Mouse (Mus musculus): ENCODE results near the gene Lrrc8b.

Gene Lrrc8b
- long read RNA-seq, experiment 1, full-length matches to known transcripts = 1 of 10 reads
- long read RNA-seq, experiment 1, partial matches to known transcripts = 6 of 10 reads
- long read RNA-seq, experiment 1, other reads (novel, unspliced or antisense) = 3 of 10 reads
- long read RNA-seq, experiment 2, partial matches to known transcripts = 0 of 8 reads
- long read RNA-seq, experiment 2, other reads (novel, unspliced or antisense) = 8 of 8 reads

GRCm38 (mm10) chr5:105415198-105415791, at the start of gene Lrrc8b:
Gene Lrrc8b, plus strand, starts transcription at chr5:105415775.
- intact Hi-C loops (cut with DNase I) = no loop called here

- intact Hi-C loops (cut with DNase I) = no loop called here
Observed at GRCm38 (mm10) chr5:105381482-105381881, 34.1 kb upstream of the Lrrc8b start.

GRCm38 (mm10) chr5:105390346-105390745, 25.2 kb upstream of the Lrrc8b start:
- intact Hi-C loops (cut with DNase I) = no loop called here

DNA sequence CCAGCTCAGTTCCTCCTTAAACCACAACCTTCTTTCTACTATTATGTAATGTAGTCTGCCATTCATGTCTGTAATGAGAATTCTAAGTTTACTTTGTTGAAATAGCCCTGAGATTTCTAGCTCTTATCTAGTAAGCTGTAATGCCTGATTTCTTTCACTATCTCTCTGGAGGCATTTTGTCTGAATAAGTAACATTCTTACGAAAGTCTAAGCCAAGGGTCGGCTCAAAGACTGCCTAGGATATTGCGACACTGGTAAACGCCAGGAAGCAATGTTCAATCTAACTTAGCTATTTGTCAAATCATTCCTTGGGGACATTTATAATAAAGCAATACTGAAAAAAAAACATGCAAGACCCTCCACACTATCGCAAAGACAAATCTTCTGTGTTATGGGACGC, 21.8 kb upstream of the Lrrc8b start:
- intact Hi-C loops (cut with DNase I) = no loop called here

GRCm38 (mm10) chr5:105395188-105395587, 20.4 kb upstream of the Lrrc8b start:
- intact Hi-C loops (cut with DNase I) = no loop called here

DNA sequence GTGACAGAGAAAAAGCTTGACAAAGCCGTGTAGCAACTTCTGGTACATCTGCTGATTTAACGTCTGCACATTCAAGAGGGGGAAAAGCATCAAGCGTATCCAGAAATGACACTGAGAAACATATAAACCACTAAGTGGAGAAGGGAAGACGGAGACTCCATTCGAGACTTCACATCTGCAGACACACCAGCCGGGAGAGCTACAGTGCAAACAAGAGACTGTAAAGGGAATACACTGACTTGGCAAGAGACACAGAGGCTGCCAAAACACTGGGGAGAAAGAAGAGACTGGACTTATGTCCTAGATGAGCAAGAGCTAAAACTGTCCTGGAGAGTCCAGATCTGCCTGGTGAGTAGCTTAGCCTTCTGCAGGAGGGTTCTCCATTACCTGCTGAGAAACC, 16.6 kb upstream of the Lrrc8b start:
- intact Hi-C loops (cut with DNase I) = no loop called here

- intact Hi-C loops (cut with DNase I) = loop anchor here (5.0 kb wide), 1 partner anchor 472 kb away; no protein-coding TSS in a partner anchor
Observed at GRCm38 (mm10) chr5:105399631-105400423, 15.7 kb upstream of the Lrrc8b start.

DNA sequence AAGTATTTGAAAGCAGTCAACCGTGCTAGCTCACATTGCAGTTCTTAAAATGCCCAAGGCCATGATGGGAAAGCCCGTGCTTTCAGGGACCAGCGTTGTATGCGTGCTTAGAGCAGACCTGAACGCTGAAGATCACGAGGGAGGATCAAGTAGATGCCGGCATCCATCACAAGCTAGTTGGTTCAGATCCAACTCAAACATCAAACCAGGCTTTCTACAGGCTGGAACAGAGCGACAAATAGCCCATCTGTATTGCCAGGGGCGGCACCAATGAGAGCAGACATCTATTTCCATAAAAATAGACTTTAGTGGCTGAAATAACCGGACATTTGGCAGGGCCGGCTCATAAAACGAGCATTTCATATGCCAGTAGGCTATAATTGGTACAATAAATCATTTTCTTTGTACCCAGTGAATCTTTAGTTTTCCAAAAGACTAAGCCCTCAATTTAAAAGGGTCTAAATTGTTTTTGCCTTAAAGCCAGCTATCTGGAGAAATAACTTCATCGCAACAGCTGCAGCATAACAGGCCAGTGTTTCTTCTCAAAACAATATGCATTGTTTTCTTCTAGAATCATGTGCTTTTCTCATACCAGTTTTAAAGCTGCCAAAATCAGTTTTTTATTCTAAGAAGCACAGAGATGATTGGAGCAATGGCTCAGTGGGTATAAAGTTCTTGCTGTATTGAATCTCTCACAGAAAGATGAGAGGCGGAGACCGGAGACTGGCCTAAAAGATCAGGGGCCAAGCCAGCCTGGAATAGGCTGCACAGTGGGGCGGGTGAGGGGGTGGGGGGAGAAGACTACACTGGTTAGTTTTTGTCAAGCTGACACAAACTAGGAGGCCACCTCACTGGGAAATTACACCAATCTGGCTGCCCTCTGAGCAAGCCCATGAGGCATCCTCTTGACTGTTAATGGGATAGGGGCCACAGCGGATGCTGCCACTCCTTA, 14.9 kb upstream of the Lrrc8b start:
- intact Hi-C loops (cut with DNase I) = loop anchor here (5.0 kb wide), 1 partner anchor 472 kb away; no protein-coding TSS in a partner anchor

DNA sequence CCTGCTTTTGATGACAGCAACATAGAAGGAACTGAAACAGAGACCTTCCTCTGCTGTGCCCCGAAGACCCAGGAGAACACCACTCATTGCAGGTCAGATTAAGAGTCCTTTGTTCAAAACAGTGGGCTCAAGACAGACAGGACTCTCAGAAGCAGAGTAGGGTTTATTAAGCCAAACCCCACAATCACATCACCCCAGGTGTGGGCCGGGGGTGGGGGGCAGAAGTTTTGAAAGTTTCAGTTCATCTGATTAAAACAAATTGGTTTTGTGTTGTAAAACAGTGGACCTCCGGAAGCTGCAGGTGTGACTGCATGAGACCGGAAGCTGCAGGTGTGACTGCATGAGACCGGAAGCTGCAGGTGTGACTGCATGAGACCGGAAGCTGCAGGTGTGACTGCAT, 14.0 kb upstream of the Lrrc8b start:
- intact Hi-C loops (cut with DNase I) = loop anchor here (5.0 kb wide), 1 partner anchor 471 kb away; no protein-coding TSS in a partner anchor

GRCm38 (mm10) chr5:105404961-105405360, 10.6 kb upstream of the Lrrc8b start:
- intact Hi-C loops (cut with DNase I) = loop anchor here (2.0 to 5.0 kb wide), 3 partner anchors 92 to 467 kb away; no protein-coding TSS in a partner anchor

DNA sequence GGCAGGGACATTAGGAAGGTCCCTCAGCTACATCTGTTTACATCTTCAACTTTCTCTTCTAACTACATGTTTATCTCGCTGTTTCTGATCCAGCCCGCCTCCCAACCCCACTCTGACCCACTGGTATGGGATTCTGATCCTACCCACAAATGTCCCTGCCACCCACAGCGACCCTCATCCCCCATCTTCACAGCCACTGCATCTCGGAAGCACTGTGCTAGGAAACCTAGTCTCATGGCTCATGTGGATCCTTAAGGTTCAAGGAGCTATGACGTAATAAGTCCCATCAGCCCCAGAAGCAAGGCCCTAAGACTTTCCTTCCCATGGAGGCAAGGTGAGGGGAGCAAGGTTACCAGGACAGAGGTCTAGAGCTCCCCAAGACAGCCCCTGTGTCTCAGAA, 7.9 kb upstream of the Lrrc8b start:
- intact Hi-C loops (cut with DNase I) = loop anchor here (5.0 kb wide), 1 partner anchor 90 kb away; no protein-coding TSS in a partner anchor

GRCm38 (mm10) chr5:105409092-105409491, 6.5 kb upstream of the Lrrc8b start:
- intact Hi-C loops (cut with DNase I) = loop anchor here (5.0 kb wide), 1 partner anchor 88 kb away; no protein-coding TSS in a partner anchor

DNA sequence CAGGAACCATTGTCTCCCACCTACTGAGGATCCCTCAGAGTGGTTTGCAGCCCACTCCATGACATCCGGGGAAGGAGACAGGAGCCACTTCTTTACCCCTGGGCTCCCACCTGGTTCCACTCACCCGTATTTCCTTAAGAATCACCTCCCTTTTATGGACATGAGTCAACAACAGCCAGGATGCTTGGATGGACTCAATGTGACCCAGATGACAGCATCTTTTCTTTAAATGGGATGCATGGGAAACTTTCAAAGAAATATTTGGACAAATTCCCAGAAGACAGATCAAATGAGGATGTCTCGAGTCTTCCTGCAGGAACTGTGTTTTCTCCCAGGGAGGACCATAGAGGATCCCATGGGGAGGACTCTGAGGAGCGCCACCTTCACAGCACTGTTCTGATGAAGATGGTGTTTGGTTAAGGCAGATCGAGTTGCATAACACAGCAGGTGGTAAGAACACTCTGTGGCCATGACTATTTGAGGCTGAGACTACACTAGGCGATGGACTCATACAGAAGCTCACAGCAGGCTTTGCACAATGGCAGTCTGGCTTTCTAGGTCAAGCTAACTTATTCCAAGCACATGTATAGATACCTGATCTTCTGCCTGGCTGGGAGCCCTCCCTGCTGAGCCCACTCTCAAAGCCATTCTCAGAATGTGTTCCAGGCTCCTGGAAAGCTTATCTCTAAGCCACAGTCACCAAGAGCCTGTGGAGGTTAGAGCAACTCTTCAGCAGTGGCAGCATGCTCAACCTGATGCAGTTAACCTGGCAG, 4.9 kb upstream of the Lrrc8b start:
- intact Hi-C loops (cut with DNase I) = no loop called here

- intact Hi-C loops (cut with DNase I) = no loop called here
Observed at GRCm38 (mm10) chr5:105411294-105411570, 4.3 kb upstream of the Lrrc8b start.

- intact Hi-C loops (cut with DNase I) = no loop called here
Observed at GRCm38 (mm10) chr5:105411768-105412167, 3.8 kb upstream of the Lrrc8b start.

- intact Hi-C loops (cut with DNase I) = no loop called here
Observed at GRCm38 (mm10) chr5:105412634-105413033, 2.9 kb upstream of the Lrrc8b start.

GRCm38 (mm10) chr5:105414341-105415120, 1.0 kb upstream of the Lrrc8b start:
- intact Hi-C loops (cut with DNase I) = no loop called here

GRCm38 (mm10) chr5:105415951-105416675, 538 bp downstream of the Lrrc8b start:
- intact Hi-C loops (cut with DNase I) = no loop called here

DNA sequence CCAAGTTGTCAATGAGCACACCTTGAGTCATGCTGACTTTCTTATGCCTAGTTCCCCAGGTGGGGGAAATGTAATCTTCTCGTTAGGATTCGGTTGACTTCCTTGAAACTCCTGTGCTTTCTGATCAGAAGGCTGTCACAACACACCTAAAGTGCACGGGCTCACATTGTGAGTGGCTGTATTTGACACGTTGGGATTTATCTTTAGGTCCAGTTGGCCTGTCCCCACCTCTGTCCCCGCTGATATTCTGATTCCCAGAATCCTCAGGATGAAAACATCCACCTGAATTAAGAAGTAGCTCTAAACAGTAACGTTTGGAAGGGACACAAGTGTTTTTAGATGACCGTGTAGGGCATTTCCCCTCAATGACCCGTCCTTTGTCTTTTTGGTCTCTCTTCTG, 1.6 kb downstream of the Lrrc8b start:
- intact Hi-C loops (cut with DNase I) = no loop called here
